Mouse (Mus musculus): Measurements from ENCODE around the gene Lrrc75b.
"Not testable (repeated sequence)": the region's sequence is repeated elsewhere in the genome, so short reads cannot be mapped to it uniquely, and the experiment has no call there.

Lrrc75b gene

GRCm38 (mm10) chr10:75531532-75532090 is 28.5 kb downstream of the Lrrc75b start:
- DNase-seq, result no peak

GRCm38 (mm10) chr10:75530322-75530721 is 29.8 kb downstream of the Lrrc75b start:
- DNase-seq, result no peak

- not testable (repeated sequence) for DNase-seq
Measured at GRCm38 (mm10) chr10:75525450-75525849, 34.7 kb downstream of the Lrrc75b start.

GRCm38 (mm10) chr10:75521643-75522042 is 38.5 kb downstream of the Lrrc75b start:
- DNase-seq, result no peak

GRCm38 (mm10) chr10:75520581-75520980 is 39.5 kb downstream of the Lrrc75b start:
- DNase-seq, result no peak

- DNase-seq, result peak; percentile 97
Measured at GRCm38 (mm10) chr10:75517758-75518143, 42.4 kb downstream of the Lrrc75b start, which contains the start of gene Gucd1. TSS of gene Gucd1 (minus strand) at chr10:75517972.

GRCm38 (mm10) chr10:75517073-75517757 is 42.9 kb downstream of the Lrrc75b start, which contains the start of gene Snrpd3:
TSS of gene Snrpd3 (plus strand) at chr10:75517551.
- DNase-seq, result peak; percentile 95

- no peak for DNase-seq
Measured at GRCm38 (mm10) chr10:75516724-75517072, 43.4 kb downstream of the Lrrc75b start.

GRCm38 (mm10) chr10:75516038-75516723 is 43.9 kb downstream of the Lrrc75b start:
- DNase-seq, result no peak

GRCm38 (mm10) chr10:75515216-75516037 is 44.7 kb downstream of the Lrrc75b start:
- DNase-seq, result no peak

GRCm38 (mm10) chr10:75514361-75514760 is 45.8 kb downstream of the Lrrc75b start:
- DNase-seq, result no peak

- DNase-seq, result no peak
Measured at GRCm38 (mm10) chr10:75513306-75514067, 46.6 kb downstream of the Lrrc75b start.

- no peak for DNase-seq
Measured at GRCm38 (mm10) chr10:75512796-75513195, 47.3 kb downstream of the Lrrc75b start.

GRCm38 (mm10) chr10:75511897-75512296 is 48.2 kb downstream of the Lrrc75b start:
- DNase-seq, result no peak

GRCm38 (mm10) chr10:75511060-75511459 is 49.1 kb downstream of the Lrrc75b start:
- no peak for DNase-seq

GRCm38 (mm10) chr10:75510446-75510845 is 49.7 kb downstream of the Lrrc75b start:
- no peak for DNase-seq

- not testable (repeated sequence) for DNase-seq
Measured at GRCm38 (mm10) chr10:75505928-75506327, 54.2 kb downstream of the Lrrc75b start.

GRCm38 (mm10) chr10:75505130-75505495 is 55.0 kb downstream of the Lrrc75b start:
- no peak for DNase-seq

GRCm38 (mm10) chr10:75504234-75505129 is 55.6 kb downstream of the Lrrc75b start:
- DNase-seq, result no peak

- no peak for DNase-seq
Measured at GRCm38 (mm10) chr10:75503692-75504091, 56.4 kb downstream of the Lrrc75b start.

GRCm38 (mm10) chr10:75501641-75502040 is 58.5 kb downstream of the Lrrc75b start:
- DNase-seq, result no peak
